Mouse (Mus musculus) brain, embryonic 14.5 days (tissue): Measurements from ENCODE around the gene Fuca2. TPM values are rescaled to one million over a fixed set of nuclear protein-coding genes. Genes with fewer than 3 reads are reported as not detected.
"Not testable (repeated sequence)": the region's sequence is repeated elsewhere in the genome, so short reads cannot be mapped to it uniquely, and the experiment has no call there.

Source experiments
- DNase-seq: peaks from one replicate; pipeline ENCODE4 v3.0.0-alpha.2; 2011; ENCODE audit warnings: low read depth
- CTCF ChIP-seq: fragments of 200-500 bp; IDR thresholded peaks from 2 replicates; pipeline ENCODE4 v1.5.1; 2012; ENCODE audit warnings: inconsistent platforms, mild to moderate bottlenecking, moderate library complexity, borderline replicate concordance; ENCODE audit not compliant: insufficient read depth, insufficient read length; ENCODE audit errors: extremely low read depth
- POLR2A ChIP-seq: fragments of 200-500 bp; IDR thresholded peaks from 2 replicates; pipeline ENCODE4 v1.6.1; 2012; ENCODE audit warnings: mild to moderate bottlenecking, inconsistent platforms, borderline replicate concordance; ENCODE audit not compliant: poor library complexity, insufficient read depth, insufficient read length, severe bottlenecking; ENCODE audit errors: extremely low read depth
- polyA plus RNA-seq: library from polyadenylated mRNA; depleted of rRNA; stranded (reverse); fragments of >200 nt; gene quantifications from 2 replicates; pipeline ENCODE4 v1.2.3, GENCODE M21; 2012; rRNA removed

Fuca2 gene
- polyA plus RNA-seq = 11.6 and 17.0 TPM in 2 replicates

- DNase-seq = no peak
- TF ChIP-seq CTCF (no peak), POLR2A (no peak)
Observed at GRCm38 (mm10) chr10:13499331-13499730, at the start of gene Fuca2. Gene Fuca2 (plus strand): TSS chr10:13499540.

- TF ChIP-seq POLR2A = no peak
- no peak for TF ChIP-seq CTCF
- no peak for DNase-seq
Observed at GRCm38 (mm10) chr10:13451640-13452039, 47.7 kb upstream of the Fuca2 start.

- no peak for DNase-seq
- TF ChIP-seq POLR2A (no peak), CTCF (no peak)
Observed at GRCm38 (mm10) chr10:13453200-13453990, 45.9 kb upstream of the Fuca2 start.

GRCm38 (mm10) chr10:13464295-13464694 is 35.0 kb upstream of the Fuca2 start:
- DNase-seq = not testable (repeated sequence)

DNA sequence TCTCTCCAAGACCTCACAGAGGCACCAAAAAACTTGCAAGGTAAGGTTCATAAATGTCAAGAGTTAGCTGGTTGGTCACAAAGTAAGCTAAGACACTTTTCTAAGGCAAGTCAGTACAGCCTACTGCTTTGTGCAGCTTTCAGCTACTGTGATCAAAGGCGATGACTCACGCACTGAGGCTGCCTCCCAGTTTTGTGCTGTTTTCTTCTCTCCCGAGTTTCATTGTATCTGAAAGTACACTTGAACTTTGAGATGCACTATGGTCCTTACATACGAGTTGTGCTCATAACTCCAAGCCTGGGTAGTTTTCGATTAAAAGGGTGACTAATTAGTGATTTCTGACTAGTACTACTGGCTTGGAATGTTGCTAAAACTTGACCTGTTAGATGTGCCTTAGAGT is 32.4 kb upstream of the Fuca2 start:
- DNase-seq = no peak
- TF ChIP-seq CTCF (no peak), POLR2A (no peak)

GRCm38 (mm10) chr10:13468025-13468529 is 31.3 kb upstream of the Fuca2 start:
- not testable (repeated sequence) for DNase-seq

- DNase-seq = no peak
Observed at GRCm38 (mm10) chr10:13470236-13470635, 29.1 kb upstream of the Fuca2 start.

DNA sequence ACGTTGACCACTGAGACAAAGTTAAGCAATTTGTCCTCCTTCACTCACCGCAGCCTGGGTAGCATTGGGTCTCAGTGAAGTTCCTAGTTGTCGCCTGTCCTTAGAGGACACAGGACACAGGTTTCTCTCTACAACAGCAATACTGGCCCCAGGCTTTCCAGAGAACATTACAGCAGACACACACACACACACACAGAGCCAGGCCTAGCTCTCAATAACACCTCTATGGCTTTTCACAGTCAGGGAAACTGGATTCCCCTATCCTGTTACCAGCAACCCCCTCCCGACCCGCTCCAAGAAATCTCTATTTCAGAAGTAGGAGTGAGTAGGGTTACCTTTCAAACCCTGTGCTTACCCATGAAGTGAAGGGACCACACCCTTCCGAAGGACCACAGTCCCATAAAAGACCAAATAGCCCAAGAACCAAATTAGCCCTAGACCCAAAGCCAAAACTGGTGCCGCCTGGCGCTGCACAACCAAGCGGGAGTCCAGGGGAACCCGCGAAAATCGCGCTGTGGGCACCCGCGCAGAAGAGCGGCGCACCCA is 26.0 kb upstream of the Fuca2 start:
- no peak for TF ChIP-seq CTCF
- no peak for TF ChIP-seq POLR2A
- peak; percentile 31 for DNase-seq

More at GRCm38 (mm10) chr10:13470236-13470635, 29.1 kb upstream of the Fuca2 start:
- TF ChIP-seq POLR2A = no peak
- TF ChIP-seq CTCF = no peak

- peak; percentile 54 for DNase-seq
- no peak for TF ChIP-seq POLR2A
- TF ChIP-seq CTCF = no peak
Observed at GRCm38 (mm10) chr10:13473833-13474567, 25.3 kb upstream of the Fuca2 start, which contains the start of gene Phactr2. Gene Phactr2 (minus strand): TSS chr10:13474412.

DNA sequence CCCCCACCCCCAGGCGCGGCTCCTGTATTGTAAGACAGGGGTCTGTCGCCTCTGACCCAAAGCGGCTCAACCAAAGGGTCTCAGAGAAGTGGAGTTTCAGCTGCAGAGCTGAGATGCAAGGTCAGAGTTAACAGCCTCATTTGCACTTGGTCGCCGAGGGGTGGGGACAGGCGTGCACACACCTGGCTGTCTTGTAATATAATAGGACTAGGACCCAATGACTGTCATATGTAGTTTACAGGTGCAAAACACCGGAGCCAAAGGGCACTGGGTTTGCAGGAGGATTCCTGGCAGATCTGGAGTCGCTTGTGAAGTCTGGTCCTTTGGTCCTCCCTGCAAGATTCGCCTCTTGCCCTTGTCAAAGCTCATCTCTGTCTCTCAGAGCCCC is 24.8 kb upstream of the Fuca2 start:
- no peak for DNase-seq
- TF ChIP-seq POLR2A (no peak), CTCF (no peak)

DNA sequence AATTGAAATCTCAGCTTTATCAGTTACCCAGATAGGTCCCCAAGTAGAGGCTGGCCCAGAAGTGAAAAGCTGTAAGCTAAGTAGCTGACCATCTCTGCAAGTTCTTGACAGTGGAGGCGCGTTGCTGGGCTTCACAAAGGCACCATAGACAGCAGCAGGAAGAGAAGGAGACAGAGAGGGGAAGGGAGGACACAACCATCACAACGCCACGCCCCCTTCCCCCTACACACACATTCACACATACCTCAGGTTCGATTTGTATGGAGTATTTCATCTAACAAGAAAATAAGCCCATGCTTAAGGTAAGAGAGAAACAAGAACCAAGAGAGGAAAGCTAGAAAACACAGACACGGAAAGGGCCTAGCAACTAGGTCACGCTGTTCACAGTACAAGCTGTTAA is 24.2 kb upstream of the Fuca2 start:
- no peak for DNase-seq
- TF ChIP-seq POLR2A (no peak), CTCF (no peak)

DNA sequence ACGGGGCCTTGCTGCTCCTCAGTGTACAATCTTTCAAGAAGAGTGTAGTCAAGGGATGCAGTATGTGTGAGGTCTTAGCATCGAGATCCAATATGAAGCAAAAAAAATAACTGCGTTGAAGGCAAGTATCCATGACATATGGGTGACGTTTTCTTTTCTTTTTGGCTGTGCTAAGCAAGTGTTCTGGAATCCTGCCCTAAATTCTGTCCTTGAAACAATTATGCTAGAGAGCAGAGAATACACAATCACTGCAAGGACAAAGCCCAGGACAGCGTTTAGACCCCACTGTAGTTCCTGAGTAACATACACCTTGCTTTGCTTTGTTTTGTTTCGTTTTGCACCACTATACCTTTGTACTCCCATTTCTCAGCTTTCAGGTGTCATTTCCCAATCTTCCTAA is 20.0 kb upstream of the Fuca2 start:
- TF ChIP-seq POLR2A (no peak), CTCF (no peak)
- DNase-seq = no peak
